Mouse (Mus musculus) lung, adult 2 months (tissue): Measurements from ENCODE around the gene Stk10. TPM values are rescaled to one million over a fixed set of nuclear protein-coding genes. Genes with fewer than 3 reads are reported as not detected.

ENCODE experiments used
- DNase-seq: peaks from one replicate; pipeline ENCODE4 v3.0.0; 2022
- H3K4me1 ChIP-seq: fragments of 200-500 bp; 2 replicates; pipeline ENCODE4 v1.6.1; 2011; ENCODE audit warnings: low read length; ENCODE audit not compliant: control insufficient read depth, insufficient read depth
- H3K4me3 ChIP-seq: fragments of 200-500 bp; replicated peaks from 2 replicates; pipeline ENCODE3; 2011; ENCODE audit warnings: low read depth, mild to moderate bottlenecking, control low read depth, low read length; ENCODE audit errors: extremely low read depth
- CTCF ChIP-seq: fragments of 200-500 bp; IDR thresholded peaks from 2 replicates; pipeline ENCODE4 v1.5.1; 2011; ENCODE audit warnings: mild to moderate bottlenecking, low read length, control low read depth; ENCODE audit not compliant: insufficient read depth
- POLR2A ChIP-seq: fragments of 200-500 bp; IDR thresholded peaks from 2 replicates; pipeline ENCODE4 v1.6.1; 2011; ENCODE audit warnings: low read depth, mild to moderate bottlenecking, control low read depth, low read length, borderline replicate concordance; ENCODE audit errors: extremely low read depth
- WGBS: fragments of 180-500 bp; shearing (Covaris S2); methylation state at CpG from one replicate; pipeline ENCODE4 v1.1.7; 2018; 5-methylcytosine and 5-hydroxymethylcytosine counted together
- polyA plus RNA-seq: library from polyadenylated mRNA; depleted of rRNA; stranded (reverse); fragments of >200 nt; gene quantifications from 2 replicates; pipeline ENCODE4 v1.2.3, GENCODE M21; 2012

The Stk10 gene
- polyA plus RNA-seq, 1 experiment: 22.8 TPM

- H3K4me1 ChIP-seq: peaks cover 18% of the 10 kb centered on the region
- DNase-seq: no peak
- TF ChIP-seq POLR2A: no peak
- no peak for TF ChIP-seq CTCF
- no peak overlapping the region for H3K4me3 ChIP-seq
- WGBS: 82% methylated on average over 10 of the region's 10 CpGs
Observed at GRCm38 (mm10) chr11:32547391-32547947, 14.4 kb downstream of the Stk10 start.

GRCm38 (mm10) chr11:32548240-32548639, 15.1 kb downstream of the Stk10 start:
- WGBS: 73% methylated on average over 4 of the region's 4 CpGs
- no peak for TF ChIP-seq CTCF
- no peak for TF ChIP-seq POLR2A
- H3K4me3 ChIP-seq: no peak overlapping the region
- DNase-seq: no peak
- H3K4me1 ChIP-seq: peaks cover 26% of the 10 kb centered on the region

- peaks cover 30% of the 10 kb centered on the region for H3K4me1 ChIP-seq
- no peak overlapping the region for H3K4me3 ChIP-seq
- WGBS: 78% methylated on average over 6 of the region's 6 CpGs
- no peak for DNase-seq
- TF ChIP-seq POLR2A (no peak), CTCF (no peak)
Observed at GRCm38 (mm10) chr11:32549236-32549635, 16.1 kb downstream of the Stk10 start.

- DNase-seq: no peak
- WGBS: 78% methylated on average over 4 of the region's 4 CpGs
- no peak for TF ChIP-seq POLR2A
- Histone ChIP-seq H3K4me1 (peaks cover 31% of the 10 kb centered on the region), H3K4me3 (no peak overlapping the region)
Observed at GRCm38 (mm10) chr11:32550102-32550501, 17.0 kb downstream of the Stk10 start.

- peaks cover 31% of the 10 kb centered on the region for H3K4me1 ChIP-seq
- 83% methylated on average over 4 of the region's 4 CpGs for WGBS
- no peak overlapping the region for H3K4me3 ChIP-seq
- TF ChIP-seq POLR2A (no peak), CTCF (no peak)
- DNase-seq: no peak
Observed at GRCm38 (mm10) chr11:32551056-32551455, 18.0 kb downstream of the Stk10 start.

GRCm38 (mm10) chr11:32551579-32552297, 18.6 kb downstream of the Stk10 start:
- no peak for DNase-seq
- WGBS: 81% methylated on average over 12 of the region's 12 CpGs
- Histone ChIP-seq H3K4me1 (peaks cover 25% of the 10 kb centered on the region), H3K4me3 (no peak overlapping the region)
- no peak for TF ChIP-seq POLR2A
- TF ChIP-seq CTCF: no peak

GRCm38 (mm10) chr11:32552401-32553090, 19.4 kb downstream of the Stk10 start:
- Histone ChIP-seq H3K4me1 (peaks cover 19% of the 10 kb centered on the region), H3K4me3 (no peak overlapping the region)
- 42% methylated on average over 13 of the region's 13 CpGs for WGBS
- TF ChIP-seq POLR2A (no peak), CTCF (no peak)
- DNase-seq: no peak

GRCm38 (mm10) chr11:32553311-32554140, 20.4 kb downstream of the Stk10 start:
- DNase-seq: no peak
- Histone ChIP-seq H3K4me1 (peaks cover 19% of the 10 kb centered on the region), H3K4me3 (no peak overlapping the region)
- 53% methylated on average over 14 of the region's 14 CpGs for WGBS
- TF ChIP-seq POLR2A: no peak
- TF ChIP-seq CTCF: no peak
